Mouse (Mus musculus): ENCODE results near the gene Ppdpf.
A peak's percentile ranks its signal among the peaks of the same experiment; 100 is the strongest.

The Ppdpf gene

GRCm38 (mm10) chr2:181187121-181188000 lies at the start of gene Ppdpf:
TSS of gene Ppdpf (plus strand) at chr2:181187247.
- DNase-seq, result peak; percentile 88

GRCm38 (mm10) chr2:181139641-181140193 lies 47.3 kb upstream of the Ppdpf start:
- DNase-seq, result peak; percentile 90

DNA sequence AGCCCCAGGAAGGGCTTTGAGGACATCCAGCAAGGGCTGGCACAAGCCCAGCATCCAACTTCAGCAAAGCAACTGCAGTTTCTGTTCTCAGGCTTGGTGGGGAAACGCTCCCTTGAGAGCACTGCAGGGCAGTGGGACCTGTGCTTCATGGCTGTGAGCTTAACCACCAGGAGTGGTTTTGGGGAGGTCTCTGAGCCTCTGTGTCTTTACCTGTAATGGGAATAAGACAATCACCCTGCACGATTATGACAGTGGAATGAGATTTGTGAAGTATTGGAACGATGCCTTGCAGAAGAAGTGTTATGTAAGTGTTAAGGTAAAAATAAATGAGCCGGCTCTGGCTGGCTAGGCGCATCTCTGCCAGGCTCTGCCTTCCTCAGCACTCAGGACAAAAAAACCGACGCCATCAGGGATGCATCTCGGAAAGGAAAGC lies 44.3 kb upstream of the Ppdpf start:
- peak; percentile 81 for DNase-seq

DNA sequence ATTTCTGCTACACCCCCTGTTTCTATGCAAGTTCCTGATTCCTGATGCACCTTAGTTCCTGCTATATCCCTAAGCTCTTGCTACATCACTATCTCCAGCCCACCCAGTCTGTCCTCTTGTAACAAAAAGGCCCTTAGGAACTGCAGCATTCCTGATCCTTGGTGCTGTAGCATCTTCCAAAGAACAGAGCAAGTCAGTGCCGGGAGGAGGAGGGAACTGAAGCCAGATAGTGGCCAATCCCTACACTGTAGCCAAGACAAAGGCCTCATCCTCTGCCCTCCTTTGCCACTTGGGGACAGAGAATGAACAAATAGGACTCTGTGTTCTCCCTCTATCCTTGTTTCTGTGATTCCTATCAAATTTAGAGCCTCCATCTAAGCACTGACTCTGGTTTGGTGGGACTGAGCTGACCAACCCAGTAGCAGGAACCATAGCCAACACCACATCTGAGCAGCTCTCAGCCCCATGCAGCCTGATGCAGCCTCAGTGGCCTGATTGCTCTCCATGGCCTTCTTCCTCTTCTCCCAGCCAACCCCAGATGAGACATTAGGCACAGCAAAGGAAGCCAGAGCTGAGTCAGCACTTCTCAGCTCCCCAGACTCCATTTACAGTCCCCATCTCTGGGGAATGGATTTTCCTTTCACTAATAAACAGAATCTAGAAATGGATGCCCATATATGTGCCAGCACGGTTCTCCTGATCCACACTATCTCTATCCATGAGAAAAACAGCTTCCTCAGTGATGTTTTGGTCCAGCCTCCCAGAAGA lies 43.4 kb upstream of the Ppdpf start:
- DNase-seq, result no peak

- no peak for DNase-seq
Measured at GRCm38 (mm10) chr2:181144675-181145074, 42.4 kb upstream of the Ppdpf start.

GRCm38 (mm10) chr2:181146976-181147545 lies 40.0 kb upstream of the Ppdpf start:
- no peak for DNase-seq

GRCm38 (mm10) chr2:181147546-181148317 lies 39.3 kb upstream of the Ppdpf start:
- no peak for DNase-seq

- peak; percentile 66 for DNase-seq
Measured at GRCm38 (mm10) chr2:181148318-181148955, 38.6 kb upstream of the Ppdpf start.

GRCm38 (mm10) chr2:181150281-181150680 lies 36.8 kb upstream of the Ppdpf start:
- DNase-seq, result peak; percentile 47

- no peak for DNase-seq
Measured at GRCm38 (mm10) chr2:181152701-181153100, 34.3 kb upstream of the Ppdpf start.

DNA sequence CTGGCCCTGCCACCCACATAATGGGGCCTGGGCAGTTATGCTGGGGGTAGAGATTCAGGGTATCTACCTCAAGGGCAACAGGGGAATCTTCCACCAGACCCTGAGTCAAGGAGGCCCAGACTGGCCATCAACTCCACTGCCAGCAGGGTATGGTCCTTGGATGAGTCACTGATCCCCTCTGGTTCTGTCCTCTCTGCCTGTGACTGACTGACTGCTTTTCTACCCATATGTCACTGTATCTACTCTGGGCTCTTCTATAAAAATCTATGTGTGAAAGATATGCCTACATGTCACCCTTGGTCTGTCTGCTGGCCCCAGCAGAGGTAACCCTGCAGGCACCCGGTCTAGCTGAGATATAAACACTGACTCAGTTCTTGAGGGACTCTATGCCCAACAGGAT lies 33.9 kb upstream of the Ppdpf start:
- peak; percentile 63 for DNase-seq

- peak; percentile 72 for DNase-seq
Measured at GRCm38 (mm10) chr2:181153837-181154236, 33.2 kb upstream of the Ppdpf start.

DNA sequence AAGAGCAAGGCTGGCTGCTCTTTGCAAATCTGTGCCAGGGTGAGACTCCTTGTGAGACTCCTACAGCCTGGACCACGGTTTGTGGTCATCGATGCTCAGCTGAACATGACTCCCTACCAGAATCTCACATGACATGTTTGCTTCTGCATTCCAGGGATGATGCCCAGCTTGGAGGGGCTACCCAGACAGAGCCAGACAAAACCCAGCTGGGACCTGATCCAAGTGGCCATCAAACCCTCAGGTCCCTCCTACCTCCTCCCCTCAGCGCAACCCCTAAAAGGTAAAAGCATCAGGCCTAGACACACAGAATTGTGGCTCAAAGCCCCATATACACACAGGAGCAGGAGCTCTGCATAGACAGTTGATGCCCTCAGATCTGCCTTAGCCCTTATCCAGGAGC lies 32.7 kb upstream of the Ppdpf start:
- peak; percentile 70 for DNase-seq

- DNase-seq, result peak; percentile 68
Measured at GRCm38 (mm10) chr2:181154831-181155415, 32.1 kb upstream of the Ppdpf start.

DNA sequence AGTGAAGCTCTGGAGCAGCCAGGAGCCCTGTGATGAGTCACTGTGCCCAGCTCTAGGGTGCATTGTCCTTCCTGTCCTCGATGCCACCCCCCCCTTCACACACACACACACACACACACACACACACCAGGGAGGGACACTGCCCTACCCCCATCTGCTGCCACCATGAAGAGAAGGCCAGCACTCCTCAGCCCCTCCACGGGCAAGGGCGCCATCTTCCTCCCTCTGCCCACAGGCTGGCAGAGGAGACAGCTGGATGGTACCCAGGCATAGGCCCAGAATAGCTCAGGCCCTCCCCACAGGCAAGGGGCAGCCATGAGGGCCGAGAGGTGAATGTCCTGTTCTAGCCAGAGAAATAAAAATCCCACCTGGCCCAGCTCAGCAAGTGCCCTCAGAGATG lies 31.2 kb upstream of the Ppdpf start:
- peak; percentile 88 for DNase-seq

- peak; percentile 92 for DNase-seq
Measured at GRCm38 (mm10) chr2:181156248-181157121, 30.6 kb upstream of the Ppdpf start, which contains the start of gene Eef1a2. TSS of gene Eef1a2 (minus strand) at chr2:181157014.

- DNase-seq, result no peak
Measured at GRCm38 (mm10) chr2:181157180-181157579, 29.9 kb upstream of the Ppdpf start.

- peak; percentile 65 for DNase-seq
Measured at GRCm38 (mm10) chr2:181157716-181158302, 29.2 kb upstream of the Ppdpf start.

- no peak for DNase-seq
Measured at GRCm38 (mm10) chr2:181158471-181158870, 28.6 kb upstream of the Ppdpf start.

- DNase-seq, result peak; percentile 96
Measured at GRCm38 (mm10) chr2:181159091-181159514, 27.9 kb upstream of the Ppdpf start.
